Mouse (Mus musculus): ENCODE results near the gene Ccnd3.

Gene Ccnd3

GRCm38 (mm10) chr17:47512956-47513775 is 8.3 kb downstream of the Ccnd3 start:
- no peak for DNase-seq (ENCODE audit: low read depth, low spot score)

- DNase-seq (ENCODE audit: low read depth, low spot score) = no peak
These were observed 10.5 kb downstream of the Ccnd3 start for GRCm38 (mm10) chr17:47515180-47515844.

- DNase-seq (ENCODE audit: low read depth, low spot score) = no peak
These were observed 11.4 kb downstream of the Ccnd3 start for GRCm38 (mm10) chr17:47516232-47516631.

- DNase-seq (ENCODE audit: low read depth, low spot score) = peak; percentile 41
These were observed 13.4 kb downstream of the Ccnd3 start for GRCm38 (mm10) chr17:47518205-47518604.

- DNase-seq (ENCODE audit: low read depth, low spot score) = peak; percentile 77
These were observed 16.9 kb downstream of the Ccnd3 start for GRCm38 (mm10) chr17:47521551-47522258.

GRCm38 (mm10) chr17:47522536-47522935 is 17.7 kb downstream of the Ccnd3 start:
- DNase-seq (ENCODE audit: low read depth, low spot score) = no peak

- no peak for DNase-seq (ENCODE audit: low read depth, low spot score)
These were observed 18.4 kb downstream of the Ccnd3 start for GRCm38 (mm10) chr17:47523211-47523682.

- DNase-seq (ENCODE audit: low read depth, low spot score) = no peak
These were observed 19.2 kb downstream of the Ccnd3 start for GRCm38 (mm10) chr17:47524055-47524454.

GRCm38 (mm10) chr17:47524991-47525390 is 20.1 kb downstream of the Ccnd3 start:
- no peak for DNase-seq (ENCODE audit: low read depth, low spot score)

- DNase-seq (ENCODE audit: low read depth, low spot score) = no peak
These were observed 22.1 kb downstream of the Ccnd3 start for GRCm38 (mm10) chr17:47526856-47527520.

GRCm38 (mm10) chr17:47527581-47528300 is 22.9 kb downstream of the Ccnd3 start:
- DNase-seq (ENCODE audit: low read depth, low spot score) = no peak

- no peak for DNase-seq (ENCODE audit: low read depth, low spot score)
These were observed 24.1 kb downstream of the Ccnd3 start for GRCm38 (mm10) chr17:47528919-47529318.

GRCm38 (mm10) chr17:47529595-47529994 is 24.7 kb downstream of the Ccnd3 start:
- DNase-seq (ENCODE audit: low read depth, low spot score) = no peak

GRCm38 (mm10) chr17:47531387-47531818 is 26.6 kb downstream of the Ccnd3 start:
- no peak for DNase-seq (ENCODE audit: low read depth, low spot score)

GRCm38 (mm10) chr17:47532364-47532763 is 27.5 kb downstream of the Ccnd3 start:
- DNase-seq (ENCODE audit: low read depth, low spot score) = no peak

GRCm38 (mm10) chr17:47533691-47534090 is 28.8 kb downstream of the Ccnd3 start:
- no peak for DNase-seq (ENCODE audit: low read depth, low spot score)

GRCm38 (mm10) chr17:47535812-47536236 is 31.0 kb downstream of the Ccnd3 start:
- DNase-seq (ENCODE audit: low read depth, low spot score) = no peak

- DNase-seq (ENCODE audit: low read depth, low spot score) = no peak
These were observed 33.2 kb downstream of the Ccnd3 start for GRCm38 (mm10) chr17:47538049-47538448.

- DNase-seq (ENCODE audit: low read depth, low spot score) = no peak
These were observed 34.3 kb downstream of the Ccnd3 start for GRCm38 (mm10) chr17:47539128-47539527.

GRCm38 (mm10) chr17:47542061-47542460 is 37.2 kb downstream of the Ccnd3 start:
- no peak for DNase-seq (ENCODE audit: low read depth, low spot score)
